Mouse (Mus musculus): ENCODE measurements around the gene Rbm18.

Gene Rbm18

GRCm38 (mm10) chr2:36073781-36074180 lies 62.8 kb downstream of the Rbm18 start:
- DNase-seq (ENCODE audit: low spot score in 2 of 2) = no peak

- DNase-seq (ENCODE audit: low spot score in 2 of 2) = no peak
Measured at GRCm38 (mm10) chr2:36071660-36072305, 64.8 kb downstream of the Rbm18 start.

- no peak for DNase-seq (ENCODE audit: low spot score in 2 of 2)
Measured at GRCm38 (mm10) chr2:36067132-36067531, 69.4 kb downstream of the Rbm18 start.
